Mouse (Mus musculus) mature B cell (primary cell): Measurements from ENCODE around the gene AC170998.1.

Experiments
- in situ Hi-C: fragments of 300-500 bp; cut with MboI; formaldehyde crosslinking; loops from 2 replicates; pipeline ENCODE4 v1.14.3; 2019

Gene AC170998.1

DNA sequence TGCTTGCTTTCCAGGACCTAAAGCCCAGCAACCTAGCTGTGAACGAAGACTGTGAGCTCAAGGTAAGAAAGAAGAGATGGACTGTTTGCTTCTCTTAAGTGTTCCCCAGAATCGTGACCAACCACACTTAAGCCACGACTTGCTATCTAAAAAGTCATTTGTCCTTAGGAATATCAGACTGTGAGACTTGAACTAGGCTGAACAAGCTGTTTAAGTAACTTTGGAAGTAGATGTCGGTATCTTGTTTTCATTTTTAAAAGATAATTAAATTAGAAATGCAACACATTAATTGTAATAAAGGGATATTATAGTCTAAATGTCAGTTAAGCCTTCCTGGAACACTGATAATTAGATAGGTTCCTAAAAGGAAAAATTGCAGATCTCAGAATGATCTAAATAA is at the start of gene AC170998.1:
TSS of gene AC170998.1 (plus strand) at position 301 of the 400 bp plus-strand sequence.
- in situ Hi-C loops = no loop called here

- in situ Hi-C loops = no loop called here
Observed at GRCm38 (mm10) chr17:28682311-28683084, 43.4 kb upstream of the AC170998.1 start.

GRCm38 (mm10) chr17:28683601-28684000 is 42.3 kb upstream of the AC170998.1 start:
- in situ Hi-C loops = no loop called here

DNA sequence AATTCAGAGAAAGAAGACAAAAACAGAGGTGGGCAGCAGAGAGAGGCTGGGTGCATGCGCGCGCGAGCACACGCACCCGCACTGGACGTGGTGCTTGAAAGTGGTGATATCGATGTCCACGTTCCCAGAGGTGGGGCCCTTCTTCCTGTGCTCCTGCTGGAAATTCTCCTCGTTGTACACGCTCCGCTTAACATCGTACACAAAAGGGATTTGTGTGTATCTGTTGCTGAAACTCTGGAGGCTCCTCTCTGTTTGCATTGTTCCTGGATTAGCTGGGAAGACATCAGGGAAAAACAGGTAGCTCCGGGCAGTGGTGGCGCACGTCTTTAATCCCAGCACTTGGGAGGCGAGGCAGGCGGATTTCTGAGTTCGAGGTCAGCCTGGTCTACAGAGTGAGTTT is 41.3 kb upstream of the AC170998.1 start:
- in situ Hi-C loops = no loop called here

DNA sequence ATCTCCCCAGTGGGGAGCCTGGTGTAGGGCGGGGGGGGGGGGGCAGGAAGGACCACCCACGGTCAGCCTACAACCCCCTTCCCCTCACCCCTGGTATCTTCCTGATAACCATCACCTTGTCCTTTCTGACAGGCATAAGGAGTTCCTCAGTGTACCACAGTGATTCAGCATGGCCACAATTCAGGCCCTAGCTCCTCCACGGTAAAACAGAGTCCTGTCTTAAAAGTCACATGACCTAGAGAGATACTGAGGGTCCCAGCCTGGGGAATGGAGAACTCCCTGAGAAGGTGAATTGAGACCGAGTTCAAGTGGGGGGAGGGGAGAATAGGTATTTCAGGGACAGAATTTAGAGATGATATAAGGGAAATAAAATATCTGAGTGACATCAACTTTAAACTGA is 38.5 kb upstream of the AC170998.1 start:
- in situ Hi-C loops = no loop called here

DNA sequence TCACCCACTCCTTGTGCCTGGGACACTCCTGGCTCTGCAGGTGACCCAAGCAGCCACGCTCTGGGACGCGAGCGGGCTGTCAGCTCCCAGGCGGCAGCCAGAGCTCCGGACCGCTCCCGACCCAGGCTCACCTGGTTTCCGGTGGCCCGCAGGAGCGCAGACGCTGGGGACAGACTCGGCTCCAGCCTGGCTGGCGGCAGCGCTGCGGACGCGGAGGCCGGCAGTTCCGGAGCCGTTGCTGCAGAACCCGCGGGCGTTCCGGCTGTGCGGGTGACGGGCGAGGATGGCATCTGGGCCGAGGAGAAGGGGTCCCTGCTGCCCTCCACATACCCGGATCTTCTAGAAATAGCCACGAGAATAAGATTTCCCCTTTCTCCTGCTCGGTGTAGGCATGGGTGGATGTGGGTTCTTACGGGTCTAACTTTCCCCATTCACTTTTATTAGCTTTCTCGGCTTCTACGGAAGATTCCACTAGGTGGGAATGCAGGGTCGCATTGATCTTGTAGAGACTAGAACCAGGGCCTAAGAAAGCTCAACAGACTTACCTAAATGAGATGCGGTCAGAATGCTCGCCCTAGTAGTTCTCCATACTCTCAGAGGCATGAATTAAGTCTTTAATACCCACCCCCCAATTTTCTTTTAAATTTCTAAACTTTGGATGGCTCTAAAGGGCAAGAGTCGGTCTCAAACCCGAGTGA is 36.1 kb upstream of the AC170998.1 start, which contains the start of gene Slc26a8:
TSS of gene Slc26a8 (minus strand) at position 648 of the 698 bp plus-strand sequence.
- in situ Hi-C loops = no loop called here

DNA sequence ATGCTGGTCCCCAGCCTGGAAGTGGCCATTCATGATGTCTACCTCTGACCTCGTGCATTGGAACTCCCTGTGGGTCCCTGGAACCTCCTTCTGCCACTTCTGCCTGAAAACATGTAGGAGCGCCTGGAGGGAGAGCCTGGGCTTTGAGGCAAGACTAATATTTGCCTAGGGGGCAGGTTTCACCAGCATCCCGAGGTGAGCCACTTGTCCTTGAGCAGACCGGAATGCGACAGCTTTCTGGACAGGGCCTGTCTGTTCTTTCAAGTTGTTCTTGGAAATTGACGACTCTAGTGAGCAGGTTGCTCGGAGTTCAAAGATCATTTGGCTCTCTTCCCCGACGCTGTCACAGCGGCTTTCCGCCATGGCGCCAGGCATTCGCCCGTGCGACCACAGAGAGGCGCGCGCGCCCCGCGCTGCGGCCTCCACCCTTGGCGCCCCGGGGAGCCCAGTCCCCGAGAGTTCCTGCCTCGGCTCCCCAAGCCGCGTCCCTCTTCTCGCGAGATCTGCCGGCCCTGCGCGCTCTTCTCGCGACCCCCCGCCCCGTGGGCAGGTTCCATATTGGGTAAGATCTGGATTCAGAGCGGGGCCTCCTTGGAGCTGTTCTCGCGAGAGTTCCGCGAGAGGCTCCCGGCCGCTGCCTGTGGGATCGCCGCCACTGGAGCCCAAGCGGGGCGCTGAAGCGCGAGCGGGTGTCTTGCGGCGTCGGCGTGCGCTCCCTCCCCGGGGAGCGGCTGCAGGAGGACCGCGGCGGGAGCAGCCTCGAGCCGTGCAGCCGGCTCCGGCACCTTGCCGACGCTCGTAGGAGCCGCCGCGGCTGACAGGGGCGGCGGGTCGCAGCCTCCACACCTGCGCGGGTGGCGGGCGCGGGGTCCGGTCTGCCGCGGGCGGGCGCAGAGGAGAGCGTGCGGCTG is 34.9 kb upstream of the AC170998.1 start, which contains the start of gene Mapk14:
TSS of gene Mapk14 (plus strand) at position 554 of the 911 bp plus-strand sequence.
- in situ Hi-C loops = no loop called here

DNA sequence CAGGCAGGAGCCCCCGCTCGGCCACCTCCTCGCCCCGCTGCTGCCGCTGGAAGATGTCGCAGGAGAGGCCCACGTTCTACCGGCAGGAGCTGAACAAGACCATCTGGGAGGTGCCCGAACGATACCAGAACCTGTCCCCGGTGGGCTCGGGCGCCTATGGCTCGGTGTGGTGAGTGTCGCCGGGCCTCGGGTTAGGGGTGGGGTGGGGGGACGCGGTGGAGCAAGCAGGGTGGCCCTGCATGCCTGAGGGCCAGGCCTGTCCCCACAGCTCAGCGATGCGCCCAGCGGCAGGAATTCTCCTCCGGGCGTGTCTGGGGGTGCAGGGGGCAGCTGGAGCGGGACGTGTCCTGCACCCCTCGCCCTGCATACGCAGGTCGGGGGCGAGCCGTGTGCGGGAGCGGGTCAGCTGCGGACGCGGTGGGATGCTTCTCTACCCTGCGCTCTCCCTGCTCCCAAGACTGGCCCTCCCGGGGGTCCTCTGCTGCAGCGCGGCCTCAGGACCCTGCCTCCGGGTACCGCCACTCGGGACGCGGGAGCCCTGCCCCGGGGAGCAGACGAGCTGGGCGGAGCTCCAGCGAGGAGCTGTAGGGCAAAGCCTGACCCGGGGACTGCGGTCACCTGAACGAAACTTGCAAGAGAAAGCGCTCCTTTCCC is 34.1 kb upstream of the AC170998.1 start:
- in situ Hi-C loops = no loop called here

- in situ Hi-C loops = no loop called here
Observed at GRCm38 (mm10) chr17:28692341-28692710, 33.6 kb upstream of the AC170998.1 start.

GRCm38 (mm10) chr17:28693086-28693485 is 32.8 kb upstream of the AC170998.1 start:
- in situ Hi-C loops = no loop called here

- in situ Hi-C loops = no loop called here
Observed at GRCm38 (mm10) chr17:28694078-28694477, 31.8 kb upstream of the AC170998.1 start.

DNA sequence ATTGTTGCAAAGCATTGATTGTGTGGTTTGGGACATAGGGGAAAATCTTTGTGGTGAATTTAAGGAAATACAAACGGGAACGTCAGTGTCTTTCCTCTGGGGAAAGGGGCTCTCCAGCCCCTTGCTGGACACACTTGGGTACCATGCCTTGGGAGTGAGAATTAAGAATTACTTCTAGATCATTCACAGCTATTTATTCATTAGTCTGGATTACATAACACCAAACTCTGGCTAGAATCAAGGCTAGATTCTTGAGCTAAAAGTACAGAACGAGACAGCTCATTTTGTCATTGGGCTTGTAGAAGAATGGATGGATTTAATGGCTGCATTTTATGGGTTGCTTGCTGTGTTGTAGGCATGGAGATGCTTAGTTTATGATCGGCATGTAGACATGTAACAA is 31.1 kb upstream of the AC170998.1 start:
- in situ Hi-C loops = no loop called here

DNA sequence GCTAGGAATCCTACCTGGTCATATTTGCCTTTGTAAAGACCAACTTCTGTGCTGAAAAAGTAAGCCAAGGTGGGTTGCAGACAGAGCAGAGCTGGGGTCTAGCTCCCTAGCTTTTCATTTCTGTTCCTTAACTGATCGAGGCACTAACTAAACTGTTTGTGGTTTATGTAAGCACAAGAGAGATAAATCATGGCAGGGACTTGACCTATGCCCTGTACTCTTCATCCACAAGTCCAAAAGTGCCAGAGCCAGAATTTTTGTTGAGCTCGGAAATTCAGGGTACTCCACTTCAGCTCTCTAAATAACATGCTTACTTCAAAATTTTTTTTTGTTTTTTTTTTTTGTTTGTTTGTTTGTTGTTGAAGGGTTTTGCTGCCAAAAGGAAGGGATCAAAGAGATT is 29.2 kb upstream of the AC170998.1 start:
- in situ Hi-C loops = no loop called here

DNA sequence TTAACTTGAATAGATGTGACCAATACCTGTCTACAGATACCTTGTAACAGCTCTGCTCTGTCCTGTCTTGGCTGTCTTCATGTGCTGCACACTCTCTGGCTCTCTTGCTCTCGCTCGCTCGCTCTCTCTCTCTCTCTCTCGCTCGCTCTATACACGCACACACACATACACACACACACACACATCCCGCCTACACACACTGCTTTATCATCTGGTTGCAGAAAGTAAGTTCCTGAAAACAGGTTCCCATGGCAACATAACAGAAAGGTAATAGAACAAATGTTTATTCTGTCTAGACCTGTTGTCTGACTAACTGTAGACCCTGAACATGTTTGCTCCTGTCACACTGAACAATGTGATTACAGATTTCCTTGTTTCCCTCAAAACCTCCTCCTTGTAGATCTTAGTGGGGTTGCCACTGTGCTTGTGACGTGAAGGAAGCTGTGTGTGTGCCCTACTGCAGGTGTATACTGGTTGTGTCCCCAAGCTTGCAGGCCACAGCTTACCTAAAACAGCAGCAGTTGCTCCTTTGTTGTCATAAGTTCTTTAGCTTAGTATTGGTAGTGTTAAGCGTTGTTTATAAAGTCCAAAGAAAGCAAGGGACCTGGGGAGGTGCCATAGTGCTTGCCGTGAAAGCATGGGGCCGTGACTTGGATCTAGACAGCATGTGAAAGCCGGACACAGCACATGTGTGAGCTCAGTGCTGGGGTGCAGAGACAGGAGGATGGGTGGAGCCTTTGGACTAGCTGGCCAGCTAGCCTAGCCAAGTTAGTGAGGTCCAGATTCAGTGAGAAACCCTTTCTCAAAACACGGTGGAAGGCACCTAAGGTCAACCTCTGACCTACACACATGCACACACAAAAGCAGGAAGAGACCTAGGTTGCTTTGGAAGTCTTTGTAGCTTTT is 28.3 kb upstream of the AC170998.1 start:
- in situ Hi-C loops = no loop called here

- in situ Hi-C loops = no loop called here
Observed at GRCm38 (mm10) chr17:28698245-28698644, 27.6 kb upstream of the AC170998.1 start.

GRCm38 (mm10) chr17:28698672-28699071 is 27.2 kb upstream of the AC170998.1 start:
- in situ Hi-C loops = no loop called here

DNA sequence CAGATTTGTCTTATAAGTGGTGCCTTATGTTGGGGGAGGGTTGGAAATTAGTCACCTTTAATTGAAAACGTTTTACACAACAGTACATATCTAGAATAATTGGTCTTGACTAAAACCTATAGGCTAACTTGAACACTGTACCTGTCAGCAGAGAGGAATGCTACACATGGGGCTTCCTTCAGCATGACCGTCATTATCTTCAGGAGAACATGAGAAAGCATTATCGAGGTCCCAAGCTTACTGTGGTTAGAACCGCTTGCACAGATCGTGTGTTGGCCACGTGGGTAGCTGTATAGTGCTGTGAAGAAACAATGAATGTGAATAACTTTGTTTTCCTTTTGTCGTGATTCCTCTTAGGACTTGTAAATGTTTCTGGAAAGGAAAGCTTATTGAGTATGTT is 26.1 kb upstream of the AC170998.1 start:
- in situ Hi-C loops = no loop called here

GRCm38 (mm10) chr17:28701171-28701570 is 24.7 kb upstream of the AC170998.1 start:
- in situ Hi-C loops = no loop called here

GRCm38 (mm10) chr17:28701737-28702136 is 24.1 kb upstream of the AC170998.1 start:
- in situ Hi-C loops = no loop called here

- in situ Hi-C loops = no loop called here
Observed at GRCm38 (mm10) chr17:28702646-28703045, 23.2 kb upstream of the AC170998.1 start.

GRCm38 (mm10) chr17:28706697-28707096 is 19.2 kb upstream of the AC170998.1 start:
- in situ Hi-C loops = no loop called here
